Mouse (Mus musculus) spleen, postnatal 36 days (tissue): ENCODE measurements at regions not wholly inside any gene's neighbourhood (a gene's known extent, or its start where the extent isn't known, plus 50 kb on each side); places are given as distances from the start of the nearest gene placed in this dataset.

Experiments used
- DNase-seq, 2 experiments: peaks; one replicate each; pipeline ENCODE4 v3.0.0; 2022; ENCODE audit warnings: low spot score in 2 of 2, mixed read lengths in 1 of 2

DNA sequence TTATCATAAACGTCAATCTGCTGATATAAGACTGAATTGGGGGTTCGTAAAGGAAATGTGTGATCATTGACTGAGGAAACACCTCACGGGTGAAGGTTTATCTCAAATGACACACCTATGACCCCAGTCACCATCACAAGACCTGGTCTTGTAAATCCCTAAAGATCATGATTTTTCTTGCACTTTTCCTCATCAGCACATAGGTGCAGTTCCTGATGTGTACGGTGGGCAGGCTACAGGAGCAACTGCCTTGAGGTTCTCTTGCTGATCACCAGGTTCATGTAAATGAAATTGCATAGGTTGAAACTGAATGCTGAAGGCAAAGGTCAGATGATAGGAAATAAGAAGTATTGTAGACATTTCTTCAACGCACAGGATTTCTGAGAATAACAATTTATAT lies 277.1 kb downstream of the Rnf152 start:
- DNase-seq, result no peak

DNA sequence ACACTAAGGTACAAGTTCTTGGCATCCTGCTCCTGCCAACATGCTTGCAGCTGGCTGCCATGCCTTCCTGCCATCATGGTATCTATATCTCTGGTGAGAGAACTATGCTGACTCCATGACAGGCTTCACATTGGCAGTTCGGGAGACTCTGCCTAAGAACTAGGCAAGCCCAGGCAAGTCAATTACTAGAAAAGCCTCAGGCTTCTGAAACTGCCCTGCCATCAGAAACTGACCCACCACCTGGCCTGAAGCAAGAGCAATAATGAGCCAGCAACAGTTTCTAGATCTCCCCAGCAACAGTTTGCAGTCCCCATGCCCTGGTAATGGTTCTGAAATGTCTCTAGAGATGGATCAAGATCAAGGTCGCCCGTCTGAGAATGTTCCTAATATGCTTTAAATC lies 280.8 kb downstream of the Rnf152 start:
- DNase-seq, result no peak

DNA sequence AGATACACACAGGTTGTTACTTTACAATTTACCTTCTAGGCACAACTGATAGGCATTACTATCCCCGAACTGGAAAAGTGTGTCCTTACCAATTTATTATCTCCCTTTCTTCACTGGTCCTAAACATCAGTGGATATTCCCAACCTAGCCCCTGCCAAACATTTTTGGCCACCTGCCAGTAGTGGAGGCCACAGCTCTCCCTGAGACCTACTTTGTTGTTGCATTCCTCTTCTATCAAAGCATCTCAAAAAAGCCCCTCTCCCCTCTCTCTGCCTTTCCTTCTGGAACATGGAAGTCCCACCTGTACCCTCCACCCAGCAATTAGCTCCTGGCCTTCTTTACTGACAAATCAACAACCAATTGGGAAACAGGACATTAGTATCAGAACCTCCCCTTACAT lies 282.2 kb downstream of the Rnf152 start:
- no peak for DNase-seq

DNA sequence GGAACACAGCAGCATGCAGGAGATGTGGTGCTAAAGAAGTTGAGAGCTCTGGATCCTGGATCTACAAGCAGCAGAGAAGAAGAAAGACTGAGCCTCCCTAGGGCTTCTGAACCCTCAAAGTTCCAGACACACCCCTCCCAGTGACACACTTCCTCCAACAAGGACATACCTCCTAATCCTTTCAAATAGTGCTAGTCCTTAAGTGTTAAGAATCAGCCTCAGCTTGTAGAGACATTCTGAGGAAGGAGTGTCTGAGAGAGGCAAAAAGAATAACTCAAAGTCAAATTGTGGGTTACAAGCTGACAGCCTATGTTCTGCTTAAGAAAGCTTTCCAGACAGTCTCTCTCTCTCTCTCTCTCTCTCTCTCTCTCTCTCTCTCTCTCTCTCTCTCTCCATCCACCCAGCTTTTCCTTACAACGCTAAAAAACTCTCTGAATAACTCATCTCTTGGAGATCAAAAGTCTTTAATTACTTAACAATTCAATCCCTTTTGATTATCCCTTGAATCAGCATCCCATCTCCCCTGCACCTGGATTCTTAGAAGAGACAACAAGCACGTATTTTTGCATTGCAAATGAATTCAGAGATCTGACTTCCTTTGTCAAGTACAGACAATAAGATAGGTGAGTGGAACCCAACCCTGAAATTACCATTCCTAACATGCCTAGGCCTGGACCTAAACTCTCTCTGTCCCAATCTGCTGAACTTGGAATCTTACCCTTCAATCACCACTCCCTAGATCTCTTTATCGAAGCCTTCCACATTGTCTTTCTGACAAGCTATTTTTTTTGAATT lies 285.7 kb downstream of the Rnf152 start:
- DNase-seq, result no peak

DNA sequence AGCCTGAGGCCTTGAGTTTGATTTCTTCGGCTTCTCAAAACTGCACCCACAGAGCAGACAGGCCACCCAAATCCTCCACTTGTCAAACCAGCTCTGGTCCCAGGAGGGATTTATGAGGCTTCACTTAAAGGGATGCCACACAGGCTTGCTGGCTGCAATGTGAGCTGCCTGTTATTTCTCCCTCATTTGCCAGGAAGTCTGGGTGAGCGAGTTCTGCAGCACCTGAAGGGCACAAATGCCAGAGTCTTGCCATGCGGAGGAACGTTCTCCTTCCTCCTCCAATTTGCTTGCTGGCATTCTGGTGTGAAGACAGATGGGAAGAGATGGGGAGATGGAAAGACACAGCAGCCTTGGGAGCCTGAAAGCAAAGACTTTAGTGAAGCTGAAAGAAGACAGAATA lies 288.6 kb downstream of the Rnf152 start:
- no peak for DNase-seq

DNA sequence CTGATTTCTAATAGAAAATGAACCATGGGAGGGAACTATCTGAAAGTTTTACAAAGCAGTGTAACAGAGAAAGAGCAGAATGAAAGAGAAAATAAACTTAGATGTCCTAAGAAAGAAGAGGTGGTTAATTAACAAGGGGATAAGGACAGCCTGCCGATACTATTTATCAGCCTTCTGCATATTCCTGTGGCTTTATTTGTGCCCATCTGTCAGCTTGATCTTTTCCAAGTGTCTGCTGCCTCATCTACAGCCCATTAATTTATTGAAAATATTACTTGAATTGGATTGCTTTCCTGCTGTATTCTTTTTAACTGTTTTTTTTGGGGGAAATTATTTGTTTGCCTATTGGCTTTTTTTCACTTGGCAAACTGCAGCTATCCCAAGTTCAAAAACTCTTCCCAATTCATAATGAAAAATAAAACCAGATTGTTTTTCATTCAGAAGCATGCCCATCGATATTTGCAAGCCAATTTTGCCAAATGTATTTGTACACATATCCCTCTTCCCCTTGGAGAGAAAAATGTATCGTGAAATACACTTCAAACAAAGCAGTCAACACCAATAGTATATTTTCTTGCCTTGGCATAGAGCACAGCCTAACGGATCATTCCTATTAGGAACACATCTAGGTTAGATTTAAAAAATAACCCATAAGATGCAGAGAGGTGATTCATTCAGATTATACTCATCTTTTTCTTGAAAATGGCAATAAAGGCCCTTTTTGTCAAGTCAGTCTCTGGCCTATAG lies 289.3 kb downstream of the Rnf152 start:
- no peak for DNase-seq

DNA sequence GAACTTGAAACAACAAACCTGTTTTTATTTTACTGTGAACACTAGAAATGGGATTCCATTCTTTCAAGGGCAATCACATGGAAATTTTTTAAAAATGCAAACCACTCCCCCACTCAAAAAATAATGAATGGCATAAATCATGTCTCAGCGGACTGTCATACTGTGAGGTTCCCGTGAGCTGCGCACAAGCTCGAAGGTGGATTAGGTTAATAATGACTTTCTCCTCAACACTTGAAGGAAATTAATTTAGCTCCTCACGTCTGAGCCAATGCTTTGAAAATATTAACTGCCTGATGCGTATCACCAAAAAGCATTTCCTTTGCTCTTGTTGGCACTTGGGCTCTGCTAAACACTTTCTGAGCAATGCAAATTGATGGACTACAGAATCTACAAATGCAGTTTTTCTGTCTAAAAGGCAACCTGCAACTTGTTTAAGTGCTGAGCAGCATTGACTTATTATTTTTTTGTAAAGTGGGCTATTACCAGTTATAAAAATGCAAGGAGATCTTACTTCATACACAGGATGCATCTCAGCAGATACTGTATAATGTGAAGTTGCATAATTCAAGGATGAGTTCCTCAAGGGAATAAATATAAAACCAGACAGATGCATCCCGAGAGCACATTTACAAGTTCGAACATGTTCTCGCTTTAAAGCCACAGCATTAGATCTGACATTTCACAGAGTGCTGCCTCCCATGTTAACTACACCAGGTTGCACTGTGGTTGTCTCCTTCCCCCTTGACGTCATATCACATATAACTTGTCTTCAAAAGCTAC lies 282.4 kb downstream of the Cdh20 start:
- DNase-seq, result no peak
